Mouse (Mus musculus) MEL (cell line): ENCODE measurements at regions not wholly inside any gene's neighbourhood (a gene's known extent, or its start where the extent isn't known, plus 50 kb on each side); places are given as distances from the start of the nearest gene placed in this dataset.

Experiments used
- DNase-seq: peaks from one replicate; pipeline ENCODE4 v3.0.0; 2011; ENCODE audit warnings: low read depth, low spot score
- H3K27ac ChIP-seq: 2 replicates; pipeline ENCODE4 v1.5.1; 2012; ENCODE audit warnings: low read depth, mild to moderate bottlenecking, control low read depth, low read length, moderate library complexity; ENCODE audit not compliant: control insufficient read depth
- H3K27me3 ChIP-seq, 2 experiments: fragments of 150-350 bp in 1 of 2; sonication (generic) in 1 of 2; 2 replicates each; pipeline ENCODE4 v1.6.1; 2012; ENCODE audit warnings: low read length in 2 of 2, mild to moderate bottlenecking in 2 of 2, improper control_type of control experiment in 1 of 2, moderate library complexity in 1 of 2; ENCODE audit not compliant: insufficient read depth in 2 of 2, control insufficient read depth in 1 of 2
- H3K36me3 ChIP-seq, 2 experiments: 2 replicates each; pipeline ENCODE4 v1.6.1; 2012 to 2014; ENCODE audit warnings: low read length in 2 of 2, improper control_type of control experiment in 1 of 2, inconsistent platforms in 1 of 2, mild to moderate bottlenecking in 1 of 2; ENCODE audit not compliant: insufficient read depth in 2 of 2, control insufficient read depth in 1 of 2
- H3K4me1 ChIP-seq, 2 experiments: fragments of 150-350 bp in 1 of 2; sonication (generic) in 1 of 2; 2 replicates each; pipeline ENCODE4 v1.6.1; 2012; ENCODE audit warnings: low read length in 2 of 2, improper control_type of control experiment in 1 of 2, mild to moderate bottlenecking in 1 of 2; ENCODE audit not compliant: insufficient read depth in 2 of 2, control insufficient read depth in 1 of 2
- H3K4me3 ChIP-seq, 2 experiments: fragments of 150-350 bp in 1 of 2; sonication (generic) in 1 of 2; 2 replicates each; pipeline ENCODE4 v1.5.1; 2012; ENCODE audit warnings: low read depth in 2 of 2, low read length in 2 of 2, mild to moderate bottlenecking in 2 of 2, moderate library complexity in 2 of 2, control low read depth in 1 of 2, improper control_type of control experiment in 1 of 2; ENCODE audit not compliant: control insufficient read depth in 1 of 2, insufficient read depth in 1 of 2
- H3K79me2 ChIP-seq: 2 replicates; pipeline ENCODE4 v1.6.1; 2012; ENCODE audit warnings: mild to moderate bottlenecking, low read length, moderate library complexity; ENCODE audit not compliant: control insufficient read depth, poor library complexity, insufficient read depth
- H3K9ac ChIP-seq: 2 replicates; pipeline ENCODE4 v1.6.1; 2012; ENCODE audit warnings: low read depth, mild to moderate bottlenecking, control low read depth, low read length, moderate library complexity; ENCODE audit not compliant: control insufficient read depth, poor library complexity, severe bottlenecking
- H3K9me3 ChIP-seq: fragments of 150-350 bp; sonication (generic); replicated peaks from 2 replicates; pipeline ENCODE4 v1.6.1; 2012; ENCODE audit warnings: mild to moderate bottlenecking, low read length, improper control_type of control experiment, moderate library complexity; ENCODE audit not compliant: insufficient read depth
- CHD2 ChIP-seq: IDR thresholded peaks from 2 replicates; pipeline ENCODE4 v1.6.1; 2011; ENCODE audit warnings: low read length, improper control_type of control experiment
- EP300 ChIP-seq, 2 experiments: IDR thresholded peaks; 2 replicates each; pipeline ENCODE4 v1.6.1; 2011; ENCODE audit warnings: improper control_type of control experiment in 2 of 2, low read length in 2 of 2, low read depth in 1 of 2, mild to moderate bottlenecking in 1 of 2
- ETS1 ChIP-seq: IDR thresholded peaks from 2 replicates; pipeline ENCODE4 v1.6.1; 2012; ENCODE audit warnings: low read depth, mild to moderate bottlenecking, inconsistent platforms, low read length, improper control_type of control experiment, moderate library complexity
- GABPA ChIP-seq: IDR thresholded peaks from 2 replicates; pipeline ENCODE4 v1.6.1; 2012; ENCODE audit warnings: low read depth, mild to moderate bottlenecking, inconsistent platforms, low read length, improper control_type of control experiment, moderate library complexity
- HCFC1 ChIP-seq: IDR thresholded peaks from 2 replicates; pipeline ENCODE4 v1.6.1; 2012; ENCODE audit warnings: low read depth, mild to moderate bottlenecking, inconsistent platforms, low read length, improper control_type of control experiment, moderate library complexity
- JUND ChIP-seq: IDR thresholded peaks from 2 replicates; pipeline ENCODE4 v1.6.1; 2011; ENCODE audit warnings: low read depth, mild to moderate bottlenecking, improper control_type of control experiment, low read length
- KAT2A ChIP-seq: conservative IDR thresholded peaks from 2 replicates; pipeline ENCODE4 v1.6.1; 2012; ENCODE audit warnings: low read depth, low read length, improper control_type of control experiment, inconsistent platforms
- MAX ChIP-seq: IDR thresholded peaks from 2 replicates; pipeline ENCODE4 v1.6.1; 2011; ENCODE audit warnings: low read length, improper control_type of control experiment
- MAZ ChIP-seq: IDR thresholded peaks from 2 replicates; pipeline ENCODE4 v1.6.1; 2012; ENCODE audit warnings: low read depth, mild to moderate bottlenecking, inconsistent platforms, low read length, improper control_type of control experiment
- MYC ChIP-seq: IDR thresholded peaks from 2 replicates; pipeline ENCODE4 v1.6.1; 2011; ENCODE audit warnings: low read depth, mild to moderate bottlenecking, low read length, improper control_type of control experiment, moderate library complexity
- NRF1 ChIP-seq: IDR thresholded peaks from 2 replicates; pipeline ENCODE4 v1.6.1; 2014; ENCODE audit warnings: low read depth, mild to moderate bottlenecking, inconsistent platforms, low read length, improper control_type of control experiment, moderate library complexity; ENCODE audit not compliant: poor library complexity, insufficient read depth, severe bottlenecking
- POLR2A ChIP-seq, 2 experiments: IDR thresholded peaks; 2 replicates each; pipeline ENCODE4 v1.6.1; 2011 to 2012; ENCODE audit warnings: low read length in 2 of 2, mild to moderate bottlenecking in 2 of 2, control low read depth in 1 of 2, improper control_type of control experiment in 1 of 2, low read depth in 1 of 2, moderate library complexity in 1 of 2; ENCODE audit not compliant: control insufficient read depth in 1 of 2, insufficient read depth in 1 of 2, poor library complexity in 1 of 2
- TAL1 ChIP-seq: IDR thresholded peaks from 2 replicates; pipeline ENCODE4 v1.6.1; 2012; ENCODE audit warnings: mild to moderate bottlenecking, inconsistent platforms, low read length, moderate library complexity, mixed read lengths
- ZC3H11A ChIP-seq: IDR thresholded peaks from 2 replicates; pipeline ENCODE4 v1.6.1; 2012; ENCODE audit warnings: low read depth, mild to moderate bottlenecking, inconsistent platforms, low read length, improper control_type of control experiment
- ZKSCAN1 ChIP-seq: IDR thresholded peaks from 2 replicates; pipeline ENCODE4 v1.6.1; 2012; ENCODE audit warnings: low read depth, mild to moderate bottlenecking, inconsistent platforms, low read length, improper control_type of control experiment, moderate library complexity

- no peaks in the 10 kb centered on the region for H3K27me3 ChIP-seq
- no peaks in the 10 kb centered on the region for H3K79me2 ChIP-seq
- H3K27ac ChIP-seq = no peak overlapping the region
- H3K4me1 ChIP-seq = no peaks in the 10 kb centered on the region
- TF ChIP-seq TAL1 (no peak), GABPA (no peak), JUND (no peak), CHD2 (no peak), NRF1 (no peak), EP300 (IDR thresholded peaks at IDR 0.05; ENCODE audit: low read depth in 1 of 2, low read length in 2 of 2) (no peak), ZC3H11A (no peak), KAT2A (no peak)
- H3K4me3 ChIP-seq = no peak overlapping the region
- no peak for DNase-seq
- H3K9me3 ChIP-seq = no peaks in the 10 kb centered on the region
- H3K9ac ChIP-seq = no peak overlapping the region
- H3K36me3 ChIP-seq = no peaks in the 10 kb centered on the region
Observed at GRCm38 (mm10) chr16:9408196-9408595, 578.3 kb downstream of the 1810013L24Rik start.

- Histone ChIP-seq H3K27me3 (no peaks in the 10 kb centered on the region), H3K27ac (no peak overlapping the region), H3K9me3 (no peaks in the 10 kb centered on the region), H3K4me3 (no peak overlapping the region), H3K9ac (no peak overlapping the region), H3K4me1 (no peaks in the 10 kb centered on the region), H3K36me3 (no peaks in the 10 kb centered on the region), H3K79me2 (no peaks in the 10 kb centered on the region)
- TF ChIP-seq ETS1 = no peak
- no peak for TF ChIP-seq MAX
- no peak for DNase-seq
Observed at GRCm38 (mm10) chr16:9430509-9430908, 564.9 kb downstream of the Grin2a start.

- DNase-seq = no peak
- no peaks in the 10 kb centered on the region for H3K79me2 ChIP-seq
- H3K36me3 ChIP-seq = no peaks in the 10 kb centered on the region
- H3K9me3 ChIP-seq = no peaks in the 10 kb centered on the region
- H3K27ac ChIP-seq = no peak overlapping the region
- no peak overlapping the region for H3K9ac ChIP-seq
- TF ChIP-seq MAZ = no peak
- no peak for TF ChIP-seq HCFC1
- TF ChIP-seq ETS1 = no peak
- TF ChIP-seq GABPA = no peak
- TF ChIP-seq ZKSCAN1 = no peak
- no peak for TF ChIP-seq MYC
- no peak for TF ChIP-seq EP300 (IDR thresholded peaks at IDR 0.05; ENCODE audit: low read depth in 1 of 2, low read length in 2 of 2)
- no peak for TF ChIP-seq POLR2A (IDR thresholded peaks at IDR 0.05; ENCODE audit: control insufficient read depth in 1 of 2, insufficient read depth in 1 of 2, low read depth in 1 of 2, low read length in 2 of 2, poor library complexity in 1 of 2)
- H3K4me3 ChIP-seq = no peak overlapping the region
- H3K4me1 ChIP-seq = no peaks in the 10 kb centered on the region
- no peaks in the 10 kb centered on the region for H3K27me3 ChIP-seq
Observed at GRCm38 (mm10) chr16:9439300-9439856, 556.0 kb downstream of the Grin2a start.
